Mouse (Mus musculus) skeletal muscle tissue, adult 2 months (tissue): ENCODE measurements around the gene Ppp1r3f.

Experiments
- DNase-seq: peaks from one replicate; pipeline ENCODE4 v3.0.0-alpha.2; 2012; ENCODE audit warnings: low read depth, low spot score

The Ppp1r3f gene

GRCm38 (mm10) chrX:7574087-7574884 lies at the start of gene Ppp1r3f:
Gene Ppp1r3f, minus strand, starts transcription at chrX:7574283.
- peak; percentile 91 for DNase-seq

GRCm38 (mm10) chrX:7617889-7618551 lies 43.9 kb upstream of the Ppp1r3f start:
- no peak for DNase-seq

DNA sequence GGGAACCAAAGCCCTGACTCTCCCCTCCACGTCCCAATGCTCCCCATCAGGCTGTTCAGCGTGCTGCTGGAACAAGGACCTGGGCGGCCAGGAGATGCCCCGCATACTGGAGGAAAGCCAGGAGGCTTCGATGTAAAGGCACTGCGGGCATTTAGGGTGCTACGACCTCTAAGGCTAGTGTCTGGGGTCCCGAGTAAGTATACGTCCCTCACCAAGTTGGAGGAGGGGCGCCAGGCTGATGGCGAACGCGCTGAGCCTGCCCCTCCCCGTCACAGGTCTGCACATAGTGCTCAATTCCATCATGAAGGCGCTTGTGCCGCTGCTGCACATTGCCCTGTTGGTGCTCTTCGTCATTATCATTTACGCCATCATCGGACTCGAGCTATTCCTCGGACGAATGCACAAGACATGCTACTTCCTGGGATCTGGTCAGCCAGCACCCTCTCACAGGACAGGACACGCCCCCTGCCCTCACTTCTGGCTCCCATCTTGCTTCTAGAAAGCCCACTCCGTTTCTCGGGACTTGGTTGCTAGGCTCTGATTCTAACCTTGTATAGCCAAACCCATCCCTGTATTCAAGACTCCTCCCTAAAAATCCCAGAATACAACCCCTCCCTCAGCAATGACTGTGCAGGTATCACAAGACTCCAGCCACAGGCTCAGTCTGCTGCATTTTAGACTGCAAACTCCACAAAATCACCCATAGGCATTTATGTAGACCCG lies 36.6 kb upstream of the Ppp1r3f start:
- DNase-seq: no peak

DNA sequence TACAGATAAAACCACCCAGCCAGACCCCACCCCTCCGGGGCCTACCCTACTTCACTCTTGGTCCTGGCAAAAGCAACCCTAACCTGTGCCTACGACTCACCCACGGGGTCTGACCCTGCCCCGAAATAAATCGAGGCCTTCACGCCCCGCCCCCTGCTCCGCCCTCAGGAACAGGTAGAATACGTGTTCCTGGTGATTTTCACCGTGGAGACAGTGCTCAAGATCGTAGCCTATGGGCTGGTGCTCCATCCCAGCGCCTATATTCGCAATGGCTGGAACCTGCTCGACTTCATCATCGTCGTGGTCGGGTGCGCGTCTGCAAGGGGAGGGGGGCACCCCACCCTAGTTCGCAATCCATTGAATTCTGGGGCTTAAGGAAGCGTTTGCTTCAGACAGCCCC lies 36.0 kb upstream of the Ppp1r3f start:
- no peak for DNase-seq

GRCm38 (mm10) chrX:7606783-7607182 lies 32.7 kb upstream of the Ppp1r3f start, which contains the start of gene Cacna1f:
Gene Cacna1f, plus strand, starts transcription at chrX:7607083.
- DNase-seq: no peak

DNA sequence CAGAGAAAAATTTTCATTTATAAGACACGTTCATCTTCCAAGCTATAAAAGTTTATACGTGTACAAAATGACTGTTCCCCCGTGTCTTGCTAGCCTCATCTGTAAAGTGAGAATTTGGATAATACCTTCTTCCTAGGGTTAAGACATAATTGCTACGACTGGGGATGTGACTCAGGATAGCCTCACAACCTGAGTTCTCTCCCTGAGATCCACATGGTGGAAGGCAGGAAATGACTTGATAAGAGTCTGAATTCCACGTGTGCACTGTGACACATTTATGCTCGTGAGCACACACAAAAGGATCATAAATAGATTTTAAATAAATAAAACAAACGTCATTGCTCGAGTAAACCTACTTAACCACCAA lies 31.5 kb upstream of the Ppp1r3f start:
- DNase-seq: no peak

DNA sequence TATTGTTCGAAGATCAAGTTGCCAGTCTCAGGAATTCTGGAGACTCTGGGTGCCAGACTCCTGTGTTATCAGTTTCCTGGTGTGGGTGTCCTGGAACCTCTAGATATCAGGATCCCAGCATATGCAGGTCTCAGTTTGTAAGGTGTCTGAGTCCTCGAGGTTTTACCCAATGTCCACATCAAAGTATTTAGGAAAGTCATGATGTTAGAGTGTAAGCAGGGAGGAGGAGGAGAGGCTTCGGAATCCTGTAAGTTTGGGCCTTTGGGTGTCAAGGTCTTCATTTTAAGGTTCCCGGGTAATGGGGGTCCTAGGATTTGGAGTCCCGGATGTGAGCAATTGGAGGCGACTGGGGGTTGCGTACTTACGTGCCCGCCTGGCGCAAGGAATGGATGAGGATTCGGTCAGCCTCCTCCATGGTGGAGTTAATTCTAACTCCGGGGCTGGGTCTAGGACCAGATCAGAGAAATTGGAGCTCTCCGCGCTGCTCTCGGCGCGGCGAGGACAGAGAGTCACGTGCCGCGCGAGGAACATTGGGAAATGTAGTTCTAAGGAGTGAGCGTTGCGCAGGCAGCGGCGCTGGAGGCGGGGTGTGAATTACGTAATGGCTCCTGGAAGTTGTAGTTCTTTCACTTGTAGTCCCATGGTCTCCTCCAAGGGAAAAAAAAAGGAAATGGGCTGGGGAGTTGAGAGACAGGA lies 30.9 kb upstream of the Ppp1r3f start, which contains the start of gene Ccdc22:
Gene Ccdc22 (minus strand): TSS at position 639 of the 696 bp plus-strand sequence.
- DNase-seq: peak; percentile 80

GRCm38 (mm10) chrX:7604004-7604403 lies 29.9 kb upstream of the Ppp1r3f start:
- no peak for DNase-seq

DNA sequence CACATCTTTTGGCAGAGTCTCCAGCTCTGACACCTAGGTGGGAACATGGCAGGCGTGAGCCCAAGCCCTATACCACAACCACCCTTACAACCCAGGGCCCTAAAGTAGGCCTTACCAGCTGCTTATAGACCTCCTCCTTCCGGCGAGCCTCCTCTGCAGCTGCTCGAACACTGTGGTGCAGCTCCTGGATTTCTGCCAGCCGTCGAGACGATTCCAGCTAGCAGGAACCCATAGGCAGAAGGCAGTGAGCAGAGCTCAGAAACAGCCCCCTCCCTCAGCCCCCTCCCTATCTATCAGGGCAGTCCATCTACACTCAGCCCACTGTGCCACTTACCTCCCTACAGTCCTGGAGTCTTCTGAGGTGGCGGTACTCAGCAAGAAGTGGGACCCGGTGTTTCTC lies 21.3 kb upstream of the Ppp1r3f start:
- DNase-seq: no peak

DNA sequence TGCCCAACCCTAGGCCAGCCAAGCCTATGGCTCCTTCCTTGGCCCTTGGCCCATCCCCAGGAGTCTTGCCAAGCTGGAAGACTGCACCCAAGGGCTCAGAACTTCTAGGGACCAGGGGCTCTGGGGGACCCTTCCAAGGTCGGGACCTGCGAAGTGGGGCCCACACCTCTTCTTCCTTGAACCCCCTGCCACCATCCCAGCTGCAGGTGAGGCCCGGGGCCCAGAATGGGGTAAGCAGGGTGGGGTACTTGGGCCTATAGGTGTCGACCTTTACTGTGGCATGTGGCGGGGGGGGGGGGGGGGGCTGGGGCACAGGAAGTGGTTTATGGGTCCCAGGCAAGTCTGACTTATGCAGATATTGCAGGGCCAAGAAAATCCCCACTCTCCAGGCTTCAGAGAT lies 12.3 kb upstream of the Ppp1r3f start:
- no peak for DNase-seq

DNA sequence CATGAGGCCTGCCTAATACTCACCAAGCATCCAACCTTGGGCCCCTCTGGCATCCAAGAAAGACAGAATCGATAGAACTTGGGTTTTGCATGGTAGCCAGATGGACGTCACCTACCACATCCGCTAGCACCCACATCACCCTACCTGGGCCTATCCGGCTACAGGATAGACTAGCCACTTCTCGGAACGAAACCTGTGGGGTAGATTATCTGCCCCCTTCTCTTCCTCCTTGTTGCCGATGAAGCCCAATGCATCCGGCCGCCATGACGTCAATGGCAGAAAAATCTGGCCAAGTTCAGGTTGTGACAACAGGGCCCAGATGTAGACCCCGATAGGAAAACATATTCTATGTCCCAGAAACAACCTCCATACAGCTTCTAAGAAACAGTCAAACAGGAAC lies 9.8 kb upstream of the Ppp1r3f start:
- no peak for DNase-seq

- DNase-seq: no peak
Measured at GRCm38 (mm10) chrX:7581151-7581550, 7.1 kb upstream of the Ppp1r3f start.

DNA sequence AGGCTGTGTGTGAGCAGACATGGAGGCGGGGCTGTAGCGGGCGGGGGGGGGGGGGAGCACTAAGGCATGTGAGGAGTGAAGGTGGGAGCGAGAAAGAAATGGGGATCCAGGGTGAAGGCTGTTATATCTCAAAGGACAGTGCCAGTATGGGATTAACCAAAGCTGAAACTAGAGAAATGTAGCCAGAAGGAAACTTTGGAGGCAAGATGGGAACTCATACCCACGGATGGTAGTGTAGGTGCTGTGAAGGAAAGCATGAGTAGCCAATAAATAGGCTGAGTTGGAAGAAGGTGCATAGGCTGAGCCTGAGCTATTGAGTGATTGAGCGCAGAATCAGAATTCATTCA lies 775 bp upstream of the Ppp1r3f start:
- DNase-seq: no peak

- DNase-seq: no peak
Measured at GRCm38 (mm10) chrX:7573176-7574086, 652 bp downstream of the Ppp1r3f start, which contains the start of gene Foxp3. Gene Foxp3, plus strand, starts transcription at chrX:7573644.

DNA sequence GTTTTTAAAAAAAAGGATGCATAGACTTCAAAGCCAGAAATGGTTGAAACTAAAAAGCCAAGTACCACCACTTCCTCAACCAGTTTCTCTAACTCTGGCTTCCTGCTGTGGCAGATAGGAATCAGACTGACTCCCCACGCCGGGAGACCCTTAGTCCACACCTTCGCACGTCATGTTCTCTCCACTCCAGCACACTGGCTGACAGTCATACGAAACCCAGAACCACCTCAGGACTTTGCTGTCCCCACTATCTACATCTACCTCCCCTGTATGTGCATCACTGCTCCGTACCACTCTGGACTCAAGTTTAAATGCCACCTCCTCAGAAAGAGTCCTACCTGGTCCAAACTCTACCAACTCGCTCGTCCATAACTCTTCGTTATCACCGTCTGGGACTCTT lies 1.6 kb downstream of the Ppp1r3f start:
- no peak for DNase-seq

DNA sequence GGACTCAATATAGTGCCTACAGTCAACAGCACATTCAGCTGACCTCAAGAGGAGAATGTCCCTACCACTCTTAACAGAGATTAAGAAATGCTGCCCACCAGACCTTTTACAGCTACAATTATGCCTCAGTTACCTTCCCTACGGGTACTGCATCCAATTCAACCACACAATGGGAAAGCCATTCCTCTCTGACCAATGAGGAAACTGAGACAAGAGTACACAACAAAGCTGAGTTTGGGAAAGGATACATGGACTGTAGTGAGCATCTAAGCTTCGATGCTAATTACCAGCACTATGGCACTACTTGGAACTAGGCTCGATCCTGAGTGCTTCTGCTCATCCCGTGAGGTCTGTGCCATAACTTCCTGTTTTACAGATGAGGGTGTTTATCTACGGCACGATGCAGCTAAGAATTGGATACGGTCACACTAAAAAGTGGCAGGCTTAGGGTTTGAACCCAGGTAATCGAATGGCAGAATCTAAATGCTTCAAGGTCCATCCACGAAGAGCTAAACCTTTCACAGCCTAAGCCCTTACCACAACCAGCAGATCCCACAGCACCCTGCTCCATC lies 2.4 kb downstream of the Ppp1r3f start:
- DNase-seq: no peak

DNA sequence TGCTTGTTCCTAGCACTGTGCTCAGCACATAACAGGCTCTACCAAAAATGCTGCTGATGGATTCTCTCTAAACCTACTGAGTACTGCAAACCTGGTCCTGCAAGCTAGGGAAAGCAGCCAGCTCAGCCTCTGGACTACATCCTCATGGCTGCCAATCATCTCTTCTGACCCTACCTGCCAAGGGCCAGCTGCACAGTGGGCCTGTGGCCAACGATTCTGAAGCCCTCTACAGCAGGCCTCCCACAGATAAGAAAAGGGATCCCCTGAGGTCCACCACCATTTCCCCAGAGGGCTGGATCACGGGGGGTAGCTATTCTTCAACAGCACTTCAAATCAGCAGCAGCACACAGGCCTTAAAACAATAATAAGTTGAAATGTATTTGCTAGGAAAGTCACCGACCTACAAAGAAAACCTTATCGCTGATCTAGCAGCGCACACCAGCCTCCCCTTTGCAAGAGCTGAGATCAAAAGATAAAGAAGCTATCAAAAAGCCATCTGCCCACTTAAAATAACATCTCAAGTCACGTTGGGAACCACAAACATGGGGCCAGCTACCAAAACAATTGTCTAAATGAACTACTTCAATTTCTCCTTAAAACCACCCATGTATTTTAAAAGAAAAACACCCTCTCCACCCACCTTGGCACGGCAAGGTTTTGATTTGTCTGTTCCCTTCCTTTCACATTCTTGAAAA lies 3.5 kb downstream of the Ppp1r3f start:
- no peak for DNase-seq

- no peak for DNase-seq
Measured at GRCm38 (mm10) chrX:7567491-7567890, 6.6 kb downstream of the Ppp1r3f start.

DNA sequence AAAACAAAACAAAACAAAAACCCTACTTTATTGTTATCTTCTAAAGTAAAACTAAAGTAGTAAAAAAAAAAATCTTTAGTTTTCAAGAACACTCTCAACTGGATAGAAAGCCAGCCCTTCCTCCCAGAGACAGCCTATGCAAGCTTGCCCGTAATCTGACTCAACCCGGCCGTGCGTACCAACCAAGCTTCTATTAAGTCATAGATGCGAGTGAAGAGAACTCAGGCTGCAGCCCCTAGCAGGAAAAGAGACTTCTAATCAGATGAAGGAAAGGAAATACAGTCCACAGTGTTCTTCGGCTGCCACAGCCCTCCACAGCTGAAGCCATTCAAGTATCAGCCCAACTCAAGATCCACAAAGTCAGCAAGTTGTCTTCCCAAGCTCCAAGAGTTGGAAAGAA lies 7.7 kb downstream of the Ppp1r3f start:
- no peak for DNase-seq

DNA sequence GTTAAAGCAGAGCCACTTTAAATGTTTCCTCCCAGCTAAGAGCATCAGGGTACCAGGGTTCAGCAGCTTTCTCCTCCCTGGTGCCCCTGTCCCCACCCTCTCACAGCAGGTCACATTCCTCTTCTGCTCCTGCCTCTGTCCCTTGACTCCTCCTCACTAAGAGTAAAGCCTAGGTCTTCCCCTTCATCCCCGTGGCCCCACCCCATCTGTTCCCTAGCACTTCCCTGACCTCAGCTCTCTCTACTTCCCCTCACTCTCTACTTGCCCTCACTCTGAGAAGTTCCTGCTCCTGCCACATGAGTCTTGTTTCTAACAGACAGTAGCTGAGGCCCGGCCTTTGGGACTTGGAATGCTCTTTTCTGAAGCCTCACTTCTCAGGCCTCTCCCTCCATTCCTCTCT lies 11.0 kb downstream of the Ppp1r3f start:
- no peak for DNase-seq
